Mouse (Mus musculus) limb, embryonic 14.5 days (tissue): Measurements from ENCODE around the gene Coa3. TPM values are rescaled to one million over a fixed set of nuclear protein-coding genes. Genes with fewer than 3 reads are reported as not detected.

ENCODE experiments used
- ATAC-seq: fragments of 200-750 bp; cut with Nextera tagmentation; 2 replicates; pipeline ENCODE4 v1.8.0; 2017; ENCODE audit warnings: low read depth, moderate number of reproducible peaks, moderate TSS enrichment; ENCODE audit not compliant: low FRiP score
- DNase-seq: peaks from one replicate; pipeline ENCODE4 v3.0.0-alpha.2; 2015; ENCODE audit warnings: low spot score
- H3K27ac ChIP-seq: fragments of 300-500 bp; sonication (generic); replicated peaks from 2 replicates; pipeline ENCODE4 v1.5.1; 2014; ENCODE audit warnings: low read depth, mild to moderate bottlenecking, low read length, moderate library complexity, mixed read lengths
- H3K27me3 ChIP-seq: fragments of 300-500 bp; sonication (generic); 2 replicates; pipeline ENCODE4 v1.6.1; 2014; ENCODE audit warnings: low read length, mixed read lengths; ENCODE audit not compliant: control insufficient read depth, insufficient read depth
- H3K36me3 ChIP-seq: fragments of 300-500 bp; sonication (generic); 2 replicates; pipeline ENCODE4 v1.6.1; 2014; ENCODE audit warnings: mild to moderate bottlenecking, low read length, moderate library complexity, mixed read lengths; ENCODE audit not compliant: control insufficient read depth, insufficient read depth
- H3K4me1 ChIP-seq: fragments of 300-500 bp; sonication (generic); 2 replicates; pipeline ENCODE4 v1.6.1; 2014; ENCODE audit warnings: antibody characterized with exemption, low read length, mixed read lengths; ENCODE audit not compliant: control insufficient read depth, insufficient read depth
- H3K4me2 ChIP-seq: fragments of 300-500 bp; sonication (generic); replicated peaks from 2 replicates; pipeline ENCODE4 v1.6.1; 2014; ENCODE audit warnings: low read depth, mild to moderate bottlenecking, low read length, moderate library complexity; ENCODE audit not compliant: severe bottlenecking
- H3K4me3 ChIP-seq: fragments of 300-500 bp; sonication (generic); replicated peaks from 2 replicates; pipeline ENCODE4 v1.5.1; 2014; ENCODE audit warnings: low read length
- H3K9ac ChIP-seq: fragments of 300-500 bp; sonication (generic); 2 replicates; pipeline ENCODE4 v1.6.1; 2014; ENCODE audit warnings: mild to moderate bottlenecking, low read depth, low read length, moderate library complexity; ENCODE audit not compliant: severe bottlenecking
- H3K9me3 ChIP-seq: fragments of 300-500 bp; sonication (generic); 2 replicates; pipeline ENCODE4 v1.6.1; 2016; ENCODE audit warnings: low read length; ENCODE audit not compliant: control insufficient read depth
- POLR2A ChIP-seq: fragments of 200-500 bp; IDR thresholded peaks from 2 replicates; pipeline ENCODE4 v1.8.0; 2012; ENCODE audit warnings: inconsistent platforms, mild to moderate bottlenecking, moderate library complexity, borderline replicate concordance; ENCODE audit not compliant: insufficient read depth, insufficient read length; ENCODE audit errors: extremely low read depth
- WGBS: fragments of 180-500 bp; shearing (Covaris S2); extraction: QIAGEN DNeasy Blood & Tissue Kit; methylation state at CpG from one replicate; pipeline ENCODE4 v1.1.7; 2014; 5-methylcytosine and 5-hydroxymethylcytosine counted together
- polyA plus RNA-seq, 2 experiments: library from polyadenylated mRNA; depleted of rRNA in 1 of 2; stranded (reverse) in 1 of 2; unstranded in 1 of 2; fragments of >200 nt; fragmentation: Nextera tagmentation in 1 of 2; extraction: Ambion mirVana in 1 of 2; gene quantifications; 2 replicates each; pipeline versions ENCODE4 v1.2.1 to v1.2.3; 2012 to 2014

Gene Coa3
- polyA plus RNA-seq, 2 experiments = 182 to 183 TPM

GRCm38 (mm10) chr11:101272446-101272845 is 6.5 kb downstream of the Coa3 start:
- DNase-seq = no peak
- no peak for TF ChIP-seq POLR2A
- Histone ChIP-seq H3K4me3 (no peak overlapping the region), H3K27me3 (peaks cover 4% of the 10 kb centered on the region; the same call in 1 of the 2 replicates), H3K4me2 (no peak overlapping the region), H3K36me3 (0 out of 2 replicates have a peak, but pooled peaks cover 10% of the 10 kb centered on the region), H3K9ac (no peak overlapping the region), H3K9me3 (no peaks in the 10 kb centered on the region), H3K27ac (no peak overlapping the region), H3K4me1 (peaks cover 5% of the 10 kb centered on the region)
- 78% methylated on average over 3 of the region's 3 CpGs for WGBS
- no peak for ATAC-seq

DNA sequence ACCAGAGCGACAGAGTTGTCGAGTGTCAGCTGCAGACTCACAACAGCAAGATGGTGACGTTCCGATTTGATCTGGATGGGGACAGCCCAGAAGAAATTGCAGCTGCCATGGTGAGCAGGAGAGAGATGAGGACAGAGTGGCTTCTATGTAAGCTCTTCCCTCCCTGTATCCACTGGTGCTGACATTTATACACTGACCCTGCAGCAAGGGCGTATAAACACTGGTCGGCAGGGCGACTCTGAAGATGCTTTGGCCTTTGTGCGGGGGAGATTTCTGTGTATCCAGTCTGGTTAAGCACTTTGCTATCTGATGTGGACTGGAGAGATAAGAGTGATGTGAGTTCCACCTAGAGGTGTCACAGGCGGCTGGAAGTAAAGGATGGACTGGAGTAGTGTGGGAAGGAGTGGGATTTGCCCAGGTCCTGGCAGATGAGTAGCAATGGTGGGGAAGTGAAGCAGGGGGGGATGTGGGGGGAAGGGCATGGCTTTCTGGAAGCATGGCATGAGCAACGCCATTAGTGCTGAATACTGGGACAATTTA is 9.3 kb downstream of the Coa3 start:
- H3K9ac ChIP-seq = no peak overlapping the region
- no peak for TF ChIP-seq POLR2A
- H3K4me1 ChIP-seq = peaks cover 6% of the 10 kb centered on the region; the same call in 1 of the 2 replicates
- 0 out of 2 replicates have a peak, but pooled peaks cover 5% of the 10 kb centered on the region for H3K36me3 ChIP-seq
- no peak overlapping the region for H3K27ac ChIP-seq
- no peaks in the 10 kb centered on the region for H3K9me3 ChIP-seq
- ATAC-seq (no peak), DNase-seq (no peak)
- WGBS = 16% methylated on average over 10 of the region's 10 CpGs
- no peak overlapping the region for H3K4me2 ChIP-seq
- peaks cover 16% of the 10 kb centered on the region; the same call in 1 of the 2 replicates for H3K27me3 ChIP-seq
- no peak overlapping the region for H3K4me3 ChIP-seq

- Histone ChIP-seq H3K36me3 (no peaks in the 10 kb centered on the region), H3K27ac (no peak overlapping the region), H3K9me3 (no peaks in the 10 kb centered on the region), H3K4me2 (no peak overlapping the region), H3K27me3 (peaks cover 44% of the 10 kb centered on the region), H3K4me3 (peak overlapping the region; percentile 29; the same call in 1 of the 2 replicates), H3K9ac (no peak overlapping the region), H3K4me1 (peaks cover 21% of the 10 kb centered on the region)
- no peak for TF ChIP-seq POLR2A
- DNase-seq (no peak), ATAC-seq (no peak)
- WGBS = 30% methylated on average over 6 of the region's 6 CpGs
These were observed 13.0 kb downstream of the Coa3 start for GRCm38 (mm10) chr11:101265906-101266305.

- Histone ChIP-seq H3K9ac (0 out of 2 replicates have a peak overlapping the region, but pooled peaks have one; percentile 5), H3K27me3 (peaks cover 44% of the 10 kb centered on the region), H3K27ac (no peak overlapping the region), H3K36me3 (no peaks in the 10 kb centered on the region), H3K4me1 (peaks cover 27% of the 10 kb centered on the region), H3K4me3 (peak overlapping the region; percentile 29), H3K9me3 (no peaks in the 10 kb centered on the region), H3K4me2 (peak overlapping the region; percentile 37)
- ATAC-seq = no peak
- WGBS = 2% methylated on average over 31 of the region's 31 CpGs
- TF ChIP-seq POLR2A = no peak
- no peak for DNase-seq
These were observed 13.9 kb downstream of the Coa3 start for GRCm38 (mm10) chr11:101264954-101265471.

DNA sequence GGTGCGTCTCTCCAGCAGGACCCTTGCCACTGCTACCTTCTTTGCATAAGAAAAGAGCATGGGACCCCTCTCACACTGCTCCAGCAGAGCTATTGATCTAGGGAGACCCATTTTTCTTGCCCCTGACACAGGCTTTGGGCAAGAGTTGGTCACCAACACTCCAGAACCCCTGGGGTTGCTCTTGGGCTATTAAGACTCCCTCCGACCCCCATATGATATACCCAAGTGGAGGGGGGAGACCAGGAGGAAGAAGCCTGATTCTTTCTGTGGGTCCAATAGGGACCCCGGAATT is 15.0 kb downstream of the Coa3 start:
- Histone ChIP-seq H3K36me3 (no peaks in the 10 kb centered on the region), H3K4me2 (no peak overlapping the region), H3K9ac (no peak overlapping the region), H3K27ac (no peak overlapping the region), H3K9me3 (no peaks in the 10 kb centered on the region), H3K27me3 (peaks cover 44% of the 10 kb centered on the region), H3K4me1 (peaks cover 36% of the 10 kb centered on the region), H3K4me3 (no peak overlapping the region)
- ATAC-seq = no peak
- no peak for TF ChIP-seq POLR2A
- 11% methylated on average over 3 of the region's 3 CpGs for WGBS
- DNase-seq = no peak
